Mouse (Mus musculus): ENCODE measurements around the gene Luc7l2. TPM values are rescaled to one million over a fixed set of nuclear protein-coding genes. Genes with fewer than 3 reads are reported as not detected.
A peak's percentile ranks its signal among the peaks of the same experiment; 100 is the strongest.

Gene Luc7l2
- polyA plus RNA-seq, 1 experiment from 2014 or later = 36.3 TPM

GRCm38 (mm10) chr6:38629556-38629955 is 78.4 kb downstream of the Luc7l2 start:
- no peaks in the 10 kb centered on the region for H3K36me3 ChIP-seq (replicated peaks; ENCODE audit: control insufficient read depth, insufficient read depth, low read depth, low read length)
- peaks cover 3% of the 10 kb centered on the region for H3K27me3 ChIP-seq (ENCODE audit: control insufficient read depth, insufficient read depth, low read length)
- no peaks in the 10 kb centered on the region for H3K4me1 ChIP-seq (ENCODE audit: control insufficient read depth, insufficient read depth, low read length)
- H3K27ac ChIP-seq (replicated peaks; ENCODE audit: low read depth, low read length) = no peak overlapping the region
- H3K4me2 ChIP-seq (ENCODE audit: low read depth, low read length) = no peak overlapping the region
- 93% methylated on average over 1 of the region's 1 CpGs for WGBS
- H3K9ac ChIP-seq (replicated peaks; ENCODE audit: low read length) = no peak overlapping the region
- no peak for ATAC-seq (replicated peaks; ENCODE audit: insufficient number of reproducible peaks, low FRiP score, low TSS enrichment, low read depth)
- no peaks in the 10 kb centered on the region for H3K9me3 ChIP-seq (replicated peaks; ENCODE audit: control insufficient read depth, low read length)
- H3K4me3 ChIP-seq (ENCODE audit: low read depth, low read length) = no peak overlapping the region
- DNase-seq (ENCODE audit: low spot score) = no peak

GRCm38 (mm10) chr6:38632826-38633225 is 81.7 kb downstream of the Luc7l2 start:
- H3K4me1 ChIP-seq (ENCODE audit: control insufficient read depth, insufficient read depth, low read length) = peaks cover 5% of the 10 kb centered on the region
- ATAC-seq (replicated peaks; ENCODE audit: insufficient number of reproducible peaks, low FRiP score, low TSS enrichment, low read depth) = no peak
- H3K27ac ChIP-seq (replicated peaks; ENCODE audit: low read depth, low read length) = no peak overlapping the region
- H3K4me3 ChIP-seq (ENCODE audit: low read depth, low read length) = no peak overlapping the region
- no peaks in the 10 kb centered on the region for H3K36me3 ChIP-seq (replicated peaks; ENCODE audit: control insufficient read depth, insufficient read depth, low read depth, low read length)
- H3K27me3 ChIP-seq (ENCODE audit: control insufficient read depth, insufficient read depth, low read length) = peaks cover 35% of the 10 kb centered on the region
- H3K9me3 ChIP-seq (replicated peaks; ENCODE audit: control insufficient read depth, low read length) = no peaks in the 10 kb centered on the region
- DNase-seq (ENCODE audit: low spot score) = no peak
- WGBS = 89% methylated on average over 2 of the region's 2 CpGs
- no peak overlapping the region for H3K4me2 ChIP-seq (ENCODE audit: low read depth, low read length)
- no peak overlapping the region for H3K9ac ChIP-seq (replicated peaks; ENCODE audit: low read length)

- peaks cover 5% of the 10 kb centered on the region for H3K4me1 ChIP-seq (ENCODE audit: control insufficient read depth, insufficient read depth, low read length)
- DNase-seq (ENCODE audit: low spot score) = no peak
- H3K4me3 ChIP-seq (ENCODE audit: low read depth, low read length) = no peak overlapping the region
- no peak overlapping the region for H3K27ac ChIP-seq (replicated peaks; ENCODE audit: low read depth, low read length)
- peaks cover 42% of the 10 kb centered on the region for H3K27me3 ChIP-seq (ENCODE audit: control insufficient read depth, insufficient read depth, low read length)
- 83% methylated on average over 8 of the region's 8 CpGs for WGBS
- no peak overlapping the region for H3K4me2 ChIP-seq (ENCODE audit: low read depth, low read length)
- ATAC-seq (replicated peaks; ENCODE audit: insufficient number of reproducible peaks, low FRiP score, low TSS enrichment, low read depth) = no peak
- no peaks in the 10 kb centered on the region for H3K36me3 ChIP-seq (replicated peaks; ENCODE audit: control insufficient read depth, insufficient read depth, low read depth, low read length)
- H3K9me3 ChIP-seq (replicated peaks; ENCODE audit: control insufficient read depth, low read length) = no peaks in the 10 kb centered on the region
- no peak overlapping the region for H3K9ac ChIP-seq (replicated peaks; ENCODE audit: low read length)
Measured at GRCm38 (mm10) chr6:38634461-38634860, 83.3 kb downstream of the Luc7l2 start.

GRCm38 (mm10) chr6:38635941-38636851 is 85.1 kb downstream of the Luc7l2 start:
- peak; percentile 66 for DNase-seq (ENCODE audit: low spot score)
- Histone ChIP-seq H3K9me3 (replicated peaks; ENCODE audit: control insufficient read depth, low read length) (no peaks in the 10 kb centered on the region), H3K4me1 (ENCODE audit: control insufficient read depth, insufficient read depth, low read length) (peaks cover 5% of the 10 kb centered on the region), H3K27ac (replicated peaks; ENCODE audit: low read depth, low read length) (no peak overlapping the region), H3K9ac (replicated peaks; ENCODE audit: low read length) (peak overlapping the region; percentile 39), H3K36me3 (replicated peaks; ENCODE audit: control insufficient read depth, insufficient read depth, low read depth, low read length) (no peaks in the 10 kb centered on the region), H3K27me3 (ENCODE audit: control insufficient read depth, insufficient read depth, low read length) (peaks cover 46% of the 10 kb centered on the region), H3K4me2 (ENCODE audit: low read depth, low read length) (peak overlapping the region; percentile 99), H3K4me3 (ENCODE audit: low read depth, low read length) (peak overlapping the region; percentile 51)
- 1% methylated on average over 61 of the region's 72 CpGs for WGBS
- no peak; the same call in 1 of the 2 replicates for ATAC-seq (replicated peaks; ENCODE audit: insufficient number of reproducible peaks, low FRiP score, low TSS enrichment, low read depth)

- peak within 1 kb of the TSS; percentile 99 for H3K4me2 ChIP-seq (ENCODE audit: low read depth, low read length)
- no peak within 1 kb of the TSS for H3K27ac ChIP-seq (replicated peaks; ENCODE audit: low read depth, low read length)
- H3K4me1 ChIP-seq (ENCODE audit: control insufficient read depth, insufficient read depth, low read length) = peaks cover 5% of the 10 kb centered on the region
- DNase-seq (ENCODE audit: low spot score) = peak; percentile 60
- peaks cover 46% of the 10 kb centered on the region for H3K27me3 ChIP-seq (ENCODE audit: control insufficient read depth, insufficient read depth, low read length)
- ATAC-seq (replicated peaks; ENCODE audit: insufficient number of reproducible peaks, low FRiP score, low TSS enrichment, low read depth) = peak; percentile 70
- H3K4me3 ChIP-seq (ENCODE audit: low read depth, low read length) = peak within 1 kb of the TSS; percentile 51
- WGBS = 2% methylated on average over 56 of the region's 60 CpGs
- H3K9ac ChIP-seq (replicated peaks; ENCODE audit: low read length) = peak within 1 kb of the TSS; percentile 39
- H3K36me3 ChIP-seq (replicated peaks; ENCODE audit: control insufficient read depth, insufficient read depth, low read depth, low read length) = no peaks in the 10 kb centered on the region
- no peaks in the 10 kb centered on the region for H3K9me3 ChIP-seq (replicated peaks; ENCODE audit: control insufficient read depth, low read length)
Measured at GRCm38 (mm10) chr6:38636852-38637618, 85.9 kb downstream of the Luc7l2 start, which contains the start of gene Klrg2. Gene Klrg2, minus strand, starts transcription at chr6:38637242.

- Histone ChIP-seq H3K4me2 (ENCODE audit: low read depth, low read length) (no peak overlapping the region), H3K36me3 (replicated peaks; ENCODE audit: control insufficient read depth, insufficient read depth, low read depth, low read length) (no peaks in the 10 kb centered on the region), H3K27me3 (ENCODE audit: control insufficient read depth, insufficient read depth, low read length) (peaks cover 34% of the 10 kb centered on the region), H3K9ac (replicated peaks; ENCODE audit: low read length) (no peak overlapping the region), H3K4me3 (ENCODE audit: low read depth, low read length) (no peak overlapping the region), H3K27ac (replicated peaks; ENCODE audit: low read depth, low read length) (no peak overlapping the region), H3K9me3 (replicated peaks; ENCODE audit: control insufficient read depth, low read length) (no peaks in the 10 kb centered on the region), H3K4me1 (ENCODE audit: control insufficient read depth, insufficient read depth, low read length) (peaks cover 5% of the 10 kb centered on the region)
- no peak for ATAC-seq (replicated peaks; ENCODE audit: insufficient number of reproducible peaks, low FRiP score, low TSS enrichment, low read depth)
- DNase-seq (ENCODE audit: low spot score) = no peak
- WGBS = 81% methylated on average over 11 of the region's 11 CpGs
Measured at GRCm38 (mm10) chr6:38640401-38640800, 89.3 kb downstream of the Luc7l2 start.

GRCm38 (mm10) chr6:38641228-38641627 is 90.1 kb downstream of the Luc7l2 start:
- Histone ChIP-seq H3K4me3 (ENCODE audit: low read depth, low read length) (no peak overlapping the region), H3K4me1 (ENCODE audit: control insufficient read depth, insufficient read depth, low read length) (peaks cover under 1% of the 10 kb centered on the region), H3K27me3 (ENCODE audit: control insufficient read depth, insufficient read depth, low read length) (peaks cover 26% of the 10 kb centered on the region), H3K4me2 (ENCODE audit: low read depth, low read length) (no peak overlapping the region), H3K36me3 (replicated peaks; ENCODE audit: control insufficient read depth, insufficient read depth, low read depth, low read length) (no peaks in the 10 kb centered on the region), H3K27ac (replicated peaks; ENCODE audit: low read depth, low read length) (no peak overlapping the region), H3K9ac (replicated peaks; ENCODE audit: low read length) (no peak overlapping the region), H3K9me3 (replicated peaks; ENCODE audit: control insufficient read depth, low read length) (no peaks in the 10 kb centered on the region)
- DNase-seq (ENCODE audit: low spot score) = no peak
- ATAC-seq (replicated peaks; ENCODE audit: insufficient number of reproducible peaks, low FRiP score, low TSS enrichment, low read depth) = no peak
- 75% methylated on average over 5 of the region's 5 CpGs for WGBS

Measured in embryonic facial prominence, embryonic 11.5 days (tissue).